Mouse (Mus musculus): ENCODE measurements around the gene Cry2. TPM values are rescaled to one million over a fixed set of nuclear protein-coding genes. Genes with fewer than 3 reads are reported as not detected.
"Not testable (repeated sequence)": the region's sequence is repeated elsewhere in the genome, so short reads cannot be mapped to it uniquely, and the experiment has no call there.

Cry2 gene
- total RNA-seq, 2 experiments from 2014 or later, result 124 to 136 TPM

GRCm38 (mm10) chr2:92423156-92423555 lies 10.7 kb downstream of the Cry2 start:
- DNase-seq (ENCODE audit: low spot score in 2 of 2), result no peak

GRCm38 (mm10) chr2:92422388-92423135 lies 11.3 kb downstream of the Cry2 start:
- DNase-seq (ENCODE audit: low spot score in 2 of 2), result no peak

GRCm38 (mm10) chr2:92421723-92422387 lies 12.0 kb downstream of the Cry2 start:
- DNase-seq (ENCODE audit: low spot score in 2 of 2), result no peak

- no peak for DNase-seq (ENCODE audit: low spot score in 2 of 2)
These were observed 22.1 kb downstream of the Cry2 start for GRCm38 (mm10) chr2:92411705-92412104.

GRCm38 (mm10) chr2:92408309-92409045 lies 25.4 kb downstream of the Cry2 start:
- no peak for DNase-seq (ENCODE audit: low spot score in 2 of 2)

GRCm38 (mm10) chr2:92405687-92406086 lies 28.2 kb downstream of the Cry2 start:
- no peak for DNase-seq (ENCODE audit: low spot score in 2 of 2)

- DNase-seq (ENCODE audit: low spot score in 2 of 2), result no peak
These were observed 29.1 kb downstream of the Cry2 start for GRCm38 (mm10) chr2:92404737-92405136.

- DNase-seq (ENCODE audit: low spot score in 2 of 2), result no peak
These were observed 30.0 kb downstream of the Cry2 start for GRCm38 (mm10) chr2:92403776-92404319.

GRCm38 (mm10) chr2:92402591-92403326 lies 31.1 kb downstream of the Cry2 start:
- no peak for DNase-seq (ENCODE audit: low spot score in 2 of 2)

- no peak for DNase-seq (ENCODE audit: low spot score in 2 of 2)
These were observed 32.7 kb downstream of the Cry2 start, which contains the start of gene Mapk8ip1 for GRCm38 (mm10) chr2:92401091-92401561. TSS of gene Mapk8ip1 (minus strand) at chr2:92401263.

- no peak for DNase-seq (ENCODE audit: low spot score in 2 of 2)
These were observed 33.2 kb downstream of the Cry2 start for GRCm38 (mm10) chr2:92400682-92401081.

GRCm38 (mm10) chr2:92399877-92400276 lies 34.0 kb downstream of the Cry2 start:
- not testable (repeated sequence) for DNase-seq (ENCODE audit: low spot score in 2 of 2)

- DNase-seq (ENCODE audit: low spot score in 2 of 2), result no peak
These were observed 36.4 kb downstream of the Cry2 start for GRCm38 (mm10) chr2:92397436-92397835.

- DNase-seq (ENCODE audit: low spot score in 2 of 2), result no peak
These were observed 38.3 kb downstream of the Cry2 start for GRCm38 (mm10) chr2:92395535-92395934.

- no peak for DNase-seq (ENCODE audit: low spot score in 2 of 2)
These were observed 41.3 kb downstream of the Cry2 start for GRCm38 (mm10) chr2:92392318-92393264.

- DNase-seq (ENCODE audit: low spot score in 2 of 2), result no peak
These were observed 42.0 kb downstream of the Cry2 start for GRCm38 (mm10) chr2:92391703-92392317.

- peak in 1 of 2 experiments; percentile 64 for DNase-seq (ENCODE audit: low spot score in 2 of 2)
These were observed 42.7 kb downstream of the Cry2 start for GRCm38 (mm10) chr2:92391116-92391515.

- no peak for DNase-seq (ENCODE audit: low spot score in 2 of 2)
These were observed 43.5 kb downstream of the Cry2 start for GRCm38 (mm10) chr2:92390206-92390930.
